Mouse (Mus musculus) kidney, adult 2 months (tissue): Measurements from ENCODE around the gene Morc2b.

Experiments used
- CTCF ChIP-seq: fragments of 200-500 bp; conservative IDR thresholded peaks from 2 replicates; pipeline ENCODE4 v1.5.1; 2011; ENCODE audit warnings: low read depth, mild to moderate bottlenecking, control low read depth, low read length, moderate library complexity, mixed read lengths; ENCODE audit not compliant: insufficient read depth, insufficient read length
- POLR2A ChIP-seq: fragments of 200-500 bp; IDR thresholded peaks from one replicate; pipeline ENCODE4 v1.6.1; 2011; ENCODE audit warnings: low read depth, low read length, control low read depth

- TF ChIP-seq CTCF (no peak), POLR2A (no peak)
These were observed 14.9 kb downstream of the Morc2b start for GRCm38 (mm10) chr17:33124546-33124945.
